Mouse (Mus musculus) limb, embryonic 10.5 days (tissue): ENCODE data around the gene Rheb. TPM values are rescaled to one million over a fixed set of nuclear protein-coding genes. Genes with fewer than 3 reads are reported as not detected.

Experiments used
- DNase-seq: peaks from one replicate; pipeline ENCODE4 v3.0.0-alpha.2; 2017; ENCODE audit warnings: low spot score
- H3K27ac ChIP-seq: fragments of 300-500 bp; sonication (generic); 2 replicates; pipeline ENCODE4 v1.5.1; 2016; ENCODE audit warnings: mild to moderate bottlenecking
- H3K27me3 ChIP-seq: fragments of 300-500 bp; sonication (generic); 2 replicates; pipeline ENCODE4 v1.6.1; 2016; ENCODE audit warnings: low read depth, mild to moderate bottlenecking; ENCODE audit not compliant: poor library complexity, severe bottlenecking
- H3K36me3 ChIP-seq: fragments of 300-500 bp; sonication (generic); 2 replicates; pipeline ENCODE4 v1.6.1; 2016; ENCODE audit warnings: mild to moderate bottlenecking, moderate library complexity
- H3K4me1 ChIP-seq: fragments of 300-500 bp; sonication (generic); 2 replicates; pipeline ENCODE4 v1.6.1; 2016
- H3K4me3 ChIP-seq: fragments of 300-500 bp; sonication (generic); 2 replicates; pipeline ENCODE4 v1.5.1; 2016; ENCODE audit warnings: mild to moderate bottlenecking, moderate library complexity
- H3K9me3 ChIP-seq: fragments of 300-500 bp; sonication (generic); replicated peaks from 2 replicates; pipeline ENCODE4 v1.6.1; 2016; ENCODE audit warnings: mild to moderate bottlenecking
- WGBS: fragments of 180-500 bp; shearing (Covaris S2); methylation state at CpG from one replicate; pipeline ENCODE4 v1.1.7; 2016; 5-methylcytosine and 5-hydroxymethylcytosine counted together
- polyA plus RNA-seq: library from polyadenylated mRNA; unstranded; fragments of >200 nt; fragmentation: Nextera tagmentation; extraction: Ambion mirVana; gene quantifications from 2 replicates; pipeline ENCODE4 v1.2.1, GENCODE M21; 2016

Rheb gene
- polyA plus RNA-seq, 1 experiment from 2014 or later = 186 TPM

- Histone ChIP-seq H3K27me3 (no peaks in the 10 kb centered on the region), H3K27ac (no peak overlapping the region), H3K4me3 (no peak overlapping the region), H3K4me1 (no peaks in the 10 kb centered on the region), H3K9me3 (no peaks in the 10 kb centered on the region), H3K36me3 (peaks cover 85% of the 10 kb centered on the region)
- no peak for DNase-seq
- WGBS = 92% methylated on average over 8 of the region's 8 CpGs
Observed at GRCm38 (mm10) chr5:24804661-24805060, 37.8 kb downstream of the Rheb start.

- no peak for DNase-seq
- H3K4me3 ChIP-seq = no peak overlapping the region
- peaks cover 59% of the 10 kb centered on the region for H3K36me3 ChIP-seq
- peaks cover 6% of the 10 kb centered on the region; the same call in 1 of the 2 replicates for H3K4me1 ChIP-seq
- H3K27ac ChIP-seq = no peak overlapping the region
- WGBS = 74% methylated on average over 6 of the region's 6 CpGs
- H3K9me3 ChIP-seq = no peaks in the 10 kb centered on the region
- no peaks in the 10 kb centered on the region for H3K27me3 ChIP-seq
Observed at GRCm38 (mm10) chr5:24801841-24802624, 40.4 kb downstream of the Rheb start.

- peaks cover 6% of the 10 kb centered on the region; the same call in 1 of the 2 replicates for H3K4me1 ChIP-seq
- no peaks in the 10 kb centered on the region for H3K27me3 ChIP-seq
- peaks cover 43% of the 10 kb centered on the region for H3K36me3 ChIP-seq
- H3K27ac ChIP-seq = no peak overlapping the region
- H3K4me3 ChIP-seq = no peak overlapping the region
- DNase-seq = no peak
- no peaks in the 10 kb centered on the region for H3K9me3 ChIP-seq
Observed at GRCm38 (mm10) chr5:24800416-24800815, 42.0 kb downstream of the Rheb start.

- H3K4me3 ChIP-seq = no peak overlapping the region
- no peak for DNase-seq
- 86% methylated on average over 10 of the region's 10 CpGs for WGBS
- H3K36me3 ChIP-seq = peaks cover 25% of the 10 kb centered on the region
- no peak overlapping the region for H3K27ac ChIP-seq
- no peaks in the 10 kb centered on the region for H3K27me3 ChIP-seq
- H3K9me3 ChIP-seq = no peaks in the 10 kb centered on the region
- H3K4me1 ChIP-seq = peaks cover 6% of the 10 kb centered on the region; the same call in 1 of the 2 replicates
Observed at GRCm38 (mm10) chr5:24798639-24799038, 43.8 kb downstream of the Rheb start.

GRCm38 (mm10) chr5:24797858-24798257 is 44.6 kb downstream of the Rheb start:
- Histone ChIP-seq H3K4me3 (no peak overlapping the region), H3K27me3 (no peaks in the 10 kb centered on the region), H3K36me3 (peaks cover 18% of the 10 kb centered on the region), H3K4me1 (peaks cover 6% of the 10 kb centered on the region; the same call in 1 of the 2 replicates), H3K27ac (no peak overlapping the region), H3K9me3 (no peaks in the 10 kb centered on the region)
- DNase-seq = no peak
- 64% methylated on average over 7 of the region's 7 CpGs for WGBS

GRCm38 (mm10) chr5:24792961-24793360 is 49.5 kb downstream of the Rheb start:
- 72% methylated on average over 7 of the region's 7 CpGs for WGBS
- H3K27ac ChIP-seq = no peak overlapping the region

GRCm38 (mm10) chr5:24782957-24783356 is 59.5 kb downstream of the Rheb start:
- Histone ChIP-seq H3K4me3 (no peak overlapping the region), H3K4me1 (peaks cover 6% of the 10 kb centered on the region), H3K27ac (no peak overlapping the region), H3K9me3 (no peaks in the 10 kb centered on the region), H3K27me3 (peaks cover 20% of the 10 kb centered on the region), H3K36me3 (no peaks in the 10 kb centered on the region)
- WGBS = 90% methylated on average over 4 of the region's 4 CpGs
- DNase-seq = no peak

More at GRCm38 (mm10) chr5:24792961-24793360, 49.5 kb downstream of the Rheb start:
- no peak for DNase-seq
- peaks cover 2% of the 10 kb centered on the region; the same call in 1 of the 2 replicates for H3K4me1 ChIP-seq
- H3K36me3 ChIP-seq = no peaks in the 10 kb centered on the region
- no peaks in the 10 kb centered on the region for H3K27me3 ChIP-seq
- H3K4me3 ChIP-seq = no peak overlapping the region
- no peaks in the 10 kb centered on the region for H3K9me3 ChIP-seq

GRCm38 (mm10) chr5:24781048-24781447 is 61.4 kb downstream of the Rheb start:
- H3K9me3 ChIP-seq = no peaks in the 10 kb centered on the region
- no peak for DNase-seq
- H3K27ac ChIP-seq = no peak overlapping the region
- H3K4me3 ChIP-seq = no peak overlapping the region
- WGBS = 30% methylated on average over 5 of the region's 5 CpGs
- peaks cover 21% of the 10 kb centered on the region for H3K27me3 ChIP-seq
- H3K4me1 ChIP-seq = peaks cover 7% of the 10 kb centered on the region
- no peaks in the 10 kb centered on the region for H3K36me3 ChIP-seq

GRCm38 (mm10) chr5:24779881-24780512 is 62.4 kb downstream of the Rheb start:
- no peaks in the 10 kb centered on the region for H3K36me3 ChIP-seq
- H3K4me3 ChIP-seq = no peak overlapping the region
- peaks cover 21% of the 10 kb centered on the region for H3K27me3 ChIP-seq
- H3K27ac ChIP-seq = no peak overlapping the region
- H3K4me1 ChIP-seq = peaks cover 7% of the 10 kb centered on the region
- WGBS = 50% methylated on average over 15 of the region's 15 CpGs
- peak; percentile 50 for DNase-seq
- H3K9me3 ChIP-seq = no peaks in the 10 kb centered on the region

- Histone ChIP-seq H3K4me1 (peaks cover 7% of the 10 kb centered on the region), H3K27me3 (peaks cover 21% of the 10 kb centered on the region), H3K4me3 (no peak overlapping the region), H3K36me3 (no peaks in the 10 kb centered on the region), H3K9me3 (no peaks in the 10 kb centered on the region), H3K27ac (no peak overlapping the region)
- DNase-seq = no peak
Observed at GRCm38 (mm10) chr5:24779321-24779720, 63.1 kb downstream of the Rheb start.

GRCm38 (mm10) chr5:24778843-24779140 is 63.6 kb downstream of the Rheb start:
- DNase-seq = no peak
- H3K27ac ChIP-seq = no peak overlapping the region
- H3K9me3 ChIP-seq = no peaks in the 10 kb centered on the region
- H3K27me3 ChIP-seq = peaks cover 21% of the 10 kb centered on the region
- peak overlapping the region; percentile 14; the same call in 1 of the 2 replicates for H3K4me3 ChIP-seq
- no peaks in the 10 kb centered on the region for H3K36me3 ChIP-seq
- peaks cover 7% of the 10 kb centered on the region for H3K4me1 ChIP-seq
- WGBS = 43% methylated on average over 13 of the region's 13 CpGs

- Histone ChIP-seq H3K9me3 (no peaks in the 10 kb centered on the region), H3K4me3 (peak overlapping the region; percentile 14; the same call in 1 of the 2 replicates), H3K4me1 (peaks cover 7% of the 10 kb centered on the region), H3K36me3 (no peaks in the 10 kb centered on the region), H3K27ac (no peak overlapping the region), H3K27me3 (peaks cover 21% of the 10 kb centered on the region)
- no peak for DNase-seq
- 25% methylated on average over 17 of the region's 17 CpGs for WGBS
Observed at GRCm38 (mm10) chr5:24778082-24778842, 64.2 kb downstream of the Rheb start.

GRCm38 (mm10) chr5:24776681-24777080 is 65.7 kb downstream of the Rheb start:
- H3K9me3 ChIP-seq = no peaks in the 10 kb centered on the region
- 70% methylated on average over 4 of the region's 4 CpGs for WGBS

More at GRCm38 (mm10) chr5:24776681-24777080, 65.7 kb downstream of the Rheb start:
- no peak for DNase-seq
- H3K4me3 ChIP-seq = no peak overlapping the region
- no peaks in the 10 kb centered on the region for H3K36me3 ChIP-seq
- no peak overlapping the region for H3K27ac ChIP-seq
- peaks cover 7% of the 10 kb centered on the region for H3K4me1 ChIP-seq
- peaks cover 21% of the 10 kb centered on the region for H3K27me3 ChIP-seq
